Mouse (Mus musculus) frontal cortex, adult (tissue): ENCODE results near the gene Rabgef1.
"Not testable (repeated sequence)": the region's sequence is repeated elsewhere in the genome, so short reads cannot be mapped to it uniquely, and the experiment has no call there.

Source experiments
- ATAC-seq: cut with Nextera tagmentation; 2 replicates; pipeline ENCODE4 v1.9.2; 2017; ENCODE audit warnings: mild to moderate bottlenecking, moderate library complexity, mixed read lengths; ENCODE audit not compliant: low TSS enrichment

Rabgef1 gene

GRCm38 (mm10) chr5:130212956-130213355, 41.4 kb downstream of the Rabgef1 start:
- no peak for ATAC-seq

GRCm38 (mm10) chr5:130216781-130217180, 45.2 kb downstream of the Rabgef1 start, which contains the start of gene Tmem248:
Gene Tmem248 (plus strand): TSS chr5:130217081.
- ATAC-seq = no peak

GRCm38 (mm10) chr5:130217406-130217805, 45.8 kb downstream of the Rabgef1 start:
- ATAC-seq = no peak

GRCm38 (mm10) chr5:130218336-130218735, 46.7 kb downstream of the Rabgef1 start:
- ATAC-seq = no peak

- no peak for ATAC-seq
Observed at GRCm38 (mm10) chr5:130221316-130221715, 49.7 kb downstream of the Rabgef1 start.

- peak; percentile 45 for ATAC-seq
Observed at GRCm38 (mm10) chr5:130221760-130222145, 50.2 kb downstream of the Rabgef1 start.

GRCm38 (mm10) chr5:130222146-130223004, 50.8 kb downstream of the Rabgef1 start:
- ATAC-seq = peak; percentile 66

- no peak for ATAC-seq
Observed at GRCm38 (mm10) chr5:130226790-130227189, 55.2 kb downstream of the Rabgef1 start.

GRCm38 (mm10) chr5:130228120-130228519, 56.5 kb downstream of the Rabgef1 start:
- ATAC-seq = no peak

GRCm38 (mm10) chr5:130236302-130236701, 64.7 kb downstream of the Rabgef1 start:
- ATAC-seq = no peak

GRCm38 (mm10) chr5:130239236-130239635, 67.6 kb downstream of the Rabgef1 start:
- ATAC-seq = no peak

- ATAC-seq = no peak
Observed at GRCm38 (mm10) chr5:130239856-130240255, 68.3 kb downstream of the Rabgef1 start.

GRCm38 (mm10) chr5:130241426-130241825, 69.8 kb downstream of the Rabgef1 start:
- ATAC-seq = no peak

GRCm38 (mm10) chr5:130247823-130248222, 76.2 kb downstream of the Rabgef1 start:
- no peak for ATAC-seq

- peak; percentile 53 for ATAC-seq
Observed at GRCm38 (mm10) chr5:130254164-130255016, 82.8 kb downstream of the Rabgef1 start.

- ATAC-seq = peak; percentile 85
Observed at GRCm38 (mm10) chr5:130255017-130255720, 83.6 kb downstream of the Rabgef1 start, which contains the start of the genes Sbds and Tyw1. Gene Sbds (minus strand): TSS chr5:130255530. Gene Tyw1 (plus strand): TSS chr5:130255619.

- ATAC-seq = not testable (repeated sequence)
Observed at GRCm38 (mm10) chr5:130255799-130256525, 84.4 kb downstream of the Rabgef1 start.

- peak; percentile 93 for ATAC-seq
Observed at GRCm38 (mm10) chr5:130256678-130257271, 85.2 kb downstream of the Rabgef1 start.

GRCm38 (mm10) chr5:130257303-130257702, 85.7 kb downstream of the Rabgef1 start:
- no peak for ATAC-seq

GRCm38 (mm10) chr5:130263454-130263853, 91.9 kb downstream of the Rabgef1 start:
- no peak for ATAC-seq
